ENCODE assay signal across 12 mouse cellular contexts in the genomic region with DNA sequence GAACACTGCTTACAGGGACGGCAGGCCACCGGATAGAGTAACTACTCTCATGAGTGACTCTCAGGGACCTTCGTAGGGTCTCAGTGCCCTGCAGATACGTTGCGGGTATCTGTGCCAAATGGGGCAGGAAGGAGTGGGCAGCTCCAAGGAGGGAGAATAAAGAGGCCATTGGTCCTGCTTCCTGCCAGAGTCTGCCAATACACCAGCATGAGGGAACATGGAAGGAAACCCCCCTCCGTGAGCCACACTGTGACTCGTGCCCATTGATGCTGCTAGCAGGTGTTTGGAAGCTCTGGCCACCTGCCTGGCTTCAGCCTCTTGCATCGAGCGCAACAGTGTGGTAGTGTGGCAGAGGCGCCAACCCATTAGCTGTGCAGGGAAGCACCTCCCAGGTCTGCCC.
DNase-seq lines count a peak whose midpoint lies in the region; ATAC-seq and TF ChIP-seq lines count a peak whose summit lies in the region.
"Had no signal": no experiment of that assay in that cellular context is flagged by ENCODE, and none has a peak within 500 bp of the region (broad histone marks: within the 10 kb centered on the region; RNA-seq: fewer than 3 reads in every experiment).

No protein-coding gene starts in this region.

- TF ChIP-seq CTCF in hindbrain, postnatal 0 days (IDR thresholded peaks at IDR 0.05; ENCODE audit: low read depth): no peak

- peak overlapping the region; percentile 56; the same call in 1 of the 2 replicates for H3K27ac ChIP-seq in hindbrain, postnatal 0 days
- no peak overlapping the region for H3K27ac ChIP-seq in hindbrain, embryonic 11.5 days (ENCODE audit: low read depth, low read length)
- H3K27ac ChIP-seq in liver, embryonic 11.5 days (ENCODE audit: low read depth, low read length): no peak overlapping the region
- H3K27ac ChIP-seq: intestine, embryonic 15.5 days; limb, embryonic 12.5 days had no signal

- H3K4me3 ChIP-seq in hindbrain, postnatal 0 days (ENCODE audit: low read length): no peak overlapping the region
- no peak overlapping the region for H3K4me3 ChIP-seq in hindbrain, embryonic 11.5 days (ENCODE audit: low read depth, low read length)
- H3K4me3 ChIP-seq in liver, embryonic 11.5 days (ENCODE audit: low read depth, low read length): no peak overlapping the region
- H3K4me3 ChIP-seq: heart, embryonic 12.5 days; intestine, embryonic 15.5 days; limb, embryonic 12.5 days had no signal

- H3K27me3 ChIP-seq in hindbrain, postnatal 0 days (ENCODE audit: insufficient read depth, low read length): no peaks in the 10 kb centered on the region
- H3K27me3 ChIP-seq in hindbrain, embryonic 11.5 days (ENCODE audit: control insufficient read depth, insufficient read depth, low read length): no peaks in the 10 kb centered on the region
- H3K27me3 ChIP-seq in liver, embryonic 11.5 days (replicated peaks; ENCODE audit: control insufficient read depth, insufficient read depth, low read length): no peaks in the 10 kb centered on the region
- H3K27me3 ChIP-seq: heart, embryonic 12.5 days; intestine, embryonic 15.5 days had no signal

- WGBS in hindbrain, postnatal 0 days: 55% methylated on average over 10 of the region's 10 CpGs
- 93% methylated on average over 10 of the region's 10 CpGs for WGBS in hindbrain, embryonic 11.5 days
- 90% methylated on average over 10 of the region's 10 CpGs for WGBS in liver, embryonic 11.5 days

- peaks cover 11% of the 10 kb centered on the region for H3K4me1 ChIP-seq in hindbrain, postnatal 0 days (ENCODE audit: insufficient read depth, low read length)
- H3K4me1 ChIP-seq in hindbrain, embryonic 11.5 days (replicated peaks; ENCODE audit: control insufficient read depth, insufficient read depth, low read length): peaks cover 3% of the 10 kb centered on the region; the same call in 1 of the 2 replicates
- H3K4me1 ChIP-seq in liver, embryonic 11.5 days (replicated peaks; ENCODE audit: control insufficient read depth, insufficient read depth, low read length): no peaks in the 10 kb centered on the region

- no peaks in the 10 kb centered on the region for H3K36me3 ChIP-seq in hindbrain, postnatal 0 days (ENCODE audit: insufficient read depth, low read length)
- H3K36me3 ChIP-seq in hindbrain, embryonic 11.5 days (ENCODE audit: control insufficient read depth, insufficient read depth, low read length): no peaks in the 10 kb centered on the region
- no peaks in the 10 kb centered on the region for H3K36me3 ChIP-seq in liver, embryonic 11.5 days (ENCODE audit: control insufficient read depth, insufficient read depth, low read length)
- H3K36me3 ChIP-seq: heart, embryonic 12.5 days; intestine, embryonic 15.5 days; limb, embryonic 12.5 days had no signal

- peak; percentile 68 for DNase-seq in hindbrain, postnatal 0 days (ENCODE audit: low spot score)
- DNase-seq in hindbrain, embryonic 11.5 days (ENCODE audit: low spot score): no peak
- peak; percentile 41 for DNase-seq in thymus, postnatal 0 days (ENCODE audit: low spot score)
- DNase-seq in thymus, postnatal 25 days: no peak
- DNase-seq in layer of hippocampus, adult 8-10 months (ENCODE audit: low spot score in 2 of 2): peak; percentile 33 to 60
- DNase-seq in thymus, postnatal 4 days: peak; percentile 46
- DNase-seq in liver, embryonic 11.5 days (ENCODE audit: low spot score): no peak
- DNase-seq in embryo, embryonic 11 days: no peak
- DNase-seq: lung, postnatal 10 days had no signal

- no peak overlapping the region for H3K9ac ChIP-seq in hindbrain, postnatal 0 days (replicated peaks; ENCODE audit: low read length)
- H3K9ac ChIP-seq in hindbrain, embryonic 11.5 days (ENCODE audit: low read depth, low read length): no peak overlapping the region
- H3K9ac ChIP-seq in liver, embryonic 11.5 days (ENCODE audit: low read depth, low read length): no peak overlapping the region
- H3K9ac ChIP-seq: heart, embryonic 12.5 days; intestine, embryonic 15.5 days; limb, embryonic 12.5 days had no signal

- no peak overlapping the region for H3K4me2 ChIP-seq in hindbrain, postnatal 0 days (ENCODE audit: low read depth, low read length)
- H3K4me2 ChIP-seq in hindbrain, embryonic 11.5 days (replicated peaks; ENCODE audit: low read depth, low read length): no peak overlapping the region
- H3K4me2 ChIP-seq in liver, embryonic 11.5 days: no peak overlapping the region
- H3K4me2 ChIP-seq: heart, embryonic 12.5 days; intestine, embryonic 15.5 days; limb, embryonic 12.5 days had no signal

- no peaks in the 10 kb centered on the region for H3K9me3 ChIP-seq in hindbrain, postnatal 0 days (ENCODE audit: low read length)
- no peaks in the 10 kb centered on the region for H3K9me3 ChIP-seq in hindbrain, embryonic 11.5 days (ENCODE audit: control insufficient read depth, low read length)
- H3K9me3 ChIP-seq in liver, embryonic 11.5 days (ENCODE audit: control insufficient read depth, low read length): no peaks in the 10 kb centered on the region
- H3K9me3 ChIP-seq: heart, embryonic 12.5 days; intestine, embryonic 15.5 days; limb, embryonic 12.5 days had no signal

- ATAC-seq in hindbrain, postnatal 0 days: peak; percentile 69; the same call in 1 of the 2 replicates
- no peak for ATAC-seq in hindbrain, embryonic 11.5 days (ENCODE audit: low FRiP score)
- no peak for ATAC-seq in liver, embryonic 11.5 days (replicated peaks; ENCODE audit: low FRiP score)
- ATAC-seq: intestine, embryonic 15.5 days had no signal

Comparison
In these comparisons a context has a peak if more than half of its experiments do, and no peak if none do; other contexts are left out.
1. DNase-seq: peak in hindbrain, postnatal 0 days (single experiment), thymus, postnatal 0 days (single experiment), layer of hippocampus, adult 8-10 months (2 of 2) and thymus, postnatal 4 days (single experiment); none in hindbrain, embryonic 11.5 days (single experiment), thymus, postnatal 25 days (single experiment), liver, embryonic 11.5 days (single experiment) and embryo, embryonic 11 days (single experiment).